Mouse (Mus musculus) thymus, adult 2 months (tissue): ENCODE data around the gene Rbfox2.

Source experiments
- CTCF ChIP-seq: fragments of 200-500 bp; IDR thresholded peaks from 2 replicates; pipeline ENCODE4 v1.5.1; 2012; ENCODE audit warnings: mild to moderate bottlenecking, control low read depth, low read length, moderate library complexity, borderline replicate concordance; ENCODE audit not compliant: control insufficient read depth, poor library complexity, insufficient read depth; ENCODE audit errors: extremely low read depth
- POLR2A ChIP-seq: fragments of 200-500 bp; IDR thresholded peaks from 2 replicates; pipeline ENCODE4 v1.6.1; 2012; ENCODE audit warnings: mild to moderate bottlenecking, low read length, control low read depth, moderate library complexity; ENCODE audit not compliant: control insufficient read depth, poor library complexity, insufficient read depth; ENCODE audit errors: extremely low read depth

GRCm38 (mm10) chr15:77129154-77129553 lies 177.7 kb downstream of the Rbfox2 start:
- no peak for TF ChIP-seq CTCF
- TF ChIP-seq POLR2A, result no peak
